Mouse (Mus musculus) embryonic facial prominence, embryonic 14.5 days (tissue): ENCODE measurements at regions not wholly inside any gene's neighbourhood (a gene's known extent, or its start where the extent isn't known, plus 50 kb on each side); places are given as distances from the start of the nearest gene placed in this dataset.

Source experiments
- ATAC-seq: fragments of 200-750 bp; cut with Nextera tagmentation; 2 replicates; pipeline ENCODE4 v1.8.0; 2017; ENCODE audit warnings: low read depth, moderate number of reproducible peaks, moderate TSS enrichment
- DNase-seq: peaks from one replicate; pipeline ENCODE4 v3.0.0-alpha.2; 2015; ENCODE audit warnings: low spot score
- H3K27ac ChIP-seq: fragments of 300-500 bp; sonication (generic); replicated peaks from 2 replicates; pipeline ENCODE4 v1.5.1; 2014; ENCODE audit warnings: low read depth, mild to moderate bottlenecking, low read length, moderate library complexity
- H3K27me3 ChIP-seq: fragments of 300-500 bp; sonication (generic); replicated peaks from 2 replicates; pipeline ENCODE4 v1.6.1; 2014; ENCODE audit warnings: low read length; ENCODE audit not compliant: control insufficient read depth, insufficient read depth
- H3K36me3 ChIP-seq: fragments of 300-500 bp; sonication (generic); 2 replicates; pipeline ENCODE4 v1.6.1; 2014; ENCODE audit warnings: low read length, mixed read lengths; ENCODE audit not compliant: control insufficient read depth, insufficient read depth
- H3K4me1 ChIP-seq: fragments of 300-500 bp; sonication (generic); 2 replicates; pipeline ENCODE4 v1.6.1; 2014; ENCODE audit warnings: antibody characterized with exemption, low read length; ENCODE audit not compliant: control insufficient read depth, insufficient read depth
- H3K4me2 ChIP-seq: fragments of 300-500 bp; sonication (generic); 2 replicates; pipeline ENCODE4 v1.6.1; 2014; ENCODE audit warnings: low read depth, mild to moderate bottlenecking, low read length, moderate library complexity, mixed read lengths
- H3K4me3 ChIP-seq: fragments of 300-500 bp; sonication (generic); 2 replicates; pipeline ENCODE4 v1.5.1; 2014; ENCODE audit warnings: low read depth, mild to moderate bottlenecking, low read length
- H3K9ac ChIP-seq: fragments of 300-500 bp; sonication (generic); 2 replicates; pipeline ENCODE4 v1.6.1; 2014; ENCODE audit warnings: low read depth, mild to moderate bottlenecking, low read length, moderate library complexity, mixed read lengths
- H3K9me3 ChIP-seq: fragments of 300-500 bp; sonication (generic); 2 replicates; pipeline ENCODE4 v1.6.1; 2016; ENCODE audit warnings: low read length; ENCODE audit not compliant: control insufficient read depth
- WGBS: fragments of 180-500 bp; shearing (Covaris S2); extraction: QIAGEN DNeasy Blood & Tissue Kit; methylation state at CpG from one replicate; pipeline ENCODE4 v1.1.7; 2014; 5-methylcytosine and 5-hydroxymethylcytosine counted together

GRCm38 (mm10) chr2:79131235-79131634, 124.0 kb upstream of the Itga4 start:
- Histone ChIP-seq H3K36me3 (no peaks in the 10 kb centered on the region), H3K9me3 (no peaks in the 10 kb centered on the region), H3K4me3 (no peak overlapping the region), H3K27me3 (no peaks in the 10 kb centered on the region), H3K4me2 (no peak overlapping the region), H3K9ac (no peak overlapping the region), H3K27ac (no peak overlapping the region), H3K4me1 (no peaks in the 10 kb centered on the region)
- ATAC-seq, result no peak
- WGBS, result 76% methylated on average over 2 of the region's 2 CpGs
- no peak for DNase-seq

GRCm38 (mm10) chr2:79131743-79132517, 123.3 kb upstream of the Itga4 start:
- DNase-seq, result no peak
- H3K4me2 ChIP-seq, result no peak overlapping the region

GRCm38 (mm10) chr2:79132518-79132845, 122.7 kb upstream of the Itga4 start:
- no peak for ATAC-seq
- H3K27me3 ChIP-seq, result no peaks in the 10 kb centered on the region
- no peak overlapping the region for H3K4me2 ChIP-seq
- no peak overlapping the region for H3K4me3 ChIP-seq
- H3K27ac ChIP-seq, result no peak overlapping the region
- 85% methylated on average over 3 of the region's 3 CpGs for WGBS
- no peaks in the 10 kb centered on the region for H3K4me1 ChIP-seq
- no peaks in the 10 kb centered on the region for H3K36me3 ChIP-seq
- DNase-seq, result no peak
- H3K9ac ChIP-seq, result no peak overlapping the region
- H3K9me3 ChIP-seq, result no peaks in the 10 kb centered on the region

More at GRCm38 (mm10) chr2:79131743-79132517, 123.3 kb upstream of the Itga4 start:
- no peaks in the 10 kb centered on the region for H3K9me3 ChIP-seq
- no peaks in the 10 kb centered on the region for H3K36me3 ChIP-seq
- no peak overlapping the region for H3K9ac ChIP-seq
- H3K27ac ChIP-seq, result no peak overlapping the region
- no peaks in the 10 kb centered on the region for H3K4me1 ChIP-seq
- no peak for ATAC-seq
- H3K4me3 ChIP-seq, result no peak overlapping the region
- 52% methylated on average over 5 of the region's 5 CpGs for WGBS
- no peaks in the 10 kb centered on the region for H3K27me3 ChIP-seq

- no peaks in the 10 kb centered on the region for H3K4me1 ChIP-seq
- H3K9me3 ChIP-seq, result no peaks in the 10 kb centered on the region
- no peaks in the 10 kb centered on the region for H3K27me3 ChIP-seq
- H3K4me3 ChIP-seq, result no peak overlapping the region
- H3K9ac ChIP-seq, result no peak overlapping the region
- ATAC-seq (no peak), DNase-seq (no peak)
- 79% methylated on average over 5 of the region's 5 CpGs for WGBS
- H3K36me3 ChIP-seq, result no peaks in the 10 kb centered on the region
- H3K4me2 ChIP-seq, result no peak overlapping the region
- no peak overlapping the region for H3K27ac ChIP-seq
These were observed 120.9 kb upstream of the Itga4 start for GRCm38 (mm10) chr2:79134281-79134680.

DNA sequence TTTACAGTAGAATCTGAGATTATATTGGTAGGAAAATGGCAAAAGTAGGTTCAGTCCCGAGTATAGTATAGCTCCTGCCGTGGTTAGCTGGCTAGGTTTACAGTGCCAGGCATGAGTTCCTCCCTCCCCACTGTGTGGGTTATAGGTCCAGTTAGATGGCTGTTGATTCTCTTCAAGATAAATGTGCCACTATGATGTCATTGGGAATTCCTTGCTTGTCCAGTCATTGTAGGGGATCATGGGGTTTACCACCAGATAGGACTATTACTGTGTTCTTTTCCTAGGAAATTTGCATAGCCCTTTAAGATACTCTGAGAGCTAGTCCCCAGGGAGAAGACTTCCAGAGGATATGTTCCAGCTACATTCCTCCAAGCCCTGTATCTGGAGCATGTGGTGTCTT, 119.2 kb upstream of the Itga4 start:
- DNase-seq (no peak), ATAC-seq (no peak)
- Histone ChIP-seq H3K36me3 (no peaks in the 10 kb centered on the region), H3K27ac (no peak overlapping the region), H3K9me3 (no peaks in the 10 kb centered on the region), H3K27me3 (no peaks in the 10 kb centered on the region), H3K4me1 (no peaks in the 10 kb centered on the region), H3K9ac (no peak overlapping the region), H3K4me3 (no peak overlapping the region), H3K4me2 (no peak overlapping the region)
- WGBS, result 77% methylated on average over 2 of the region's 2 CpGs

- WGBS, result 85% methylated on average over 12 of the region's 12 CpGs
These were observed 118.4 kb upstream of the Itga4 start for GRCm38 (mm10) chr2:79136619-79137458.

GRCm38 (mm10) chr2:79137694-79138171, 117.5 kb upstream of the Itga4 start:
- Histone ChIP-seq H3K27ac (no peak overlapping the region), H3K4me1 (0 out of 2 replicates have a peak, but pooled peaks cover 1% of the 10 kb centered on the region), H3K36me3 (no peaks in the 10 kb centered on the region), H3K27me3 (no peaks in the 10 kb centered on the region), H3K4me3 (no peak overlapping the region), H3K4me2 (no peak overlapping the region), H3K9ac (no peak overlapping the region), H3K9me3 (no peaks in the 10 kb centered on the region)
- ATAC-seq, result no peak; the same call in 1 of the 2 replicates
- 40% methylated on average over 6 of the region's 6 CpGs for WGBS
- peak; percentile 57 for DNase-seq

More at GRCm38 (mm10) chr2:79136619-79137458, 118.4 kb upstream of the Itga4 start:
- ATAC-seq (no peak), DNase-seq (no peak)
- no peaks in the 10 kb centered on the region for H3K4me1 ChIP-seq
- no peaks in the 10 kb centered on the region for H3K9me3 ChIP-seq
- H3K27me3 ChIP-seq, result no peaks in the 10 kb centered on the region
- no peaks in the 10 kb centered on the region for H3K36me3 ChIP-seq
- no peak overlapping the region for H3K9ac ChIP-seq
- H3K4me3 ChIP-seq, result no peak overlapping the region
- no peak overlapping the region for H3K27ac ChIP-seq
- no peak overlapping the region for H3K4me2 ChIP-seq

DNA sequence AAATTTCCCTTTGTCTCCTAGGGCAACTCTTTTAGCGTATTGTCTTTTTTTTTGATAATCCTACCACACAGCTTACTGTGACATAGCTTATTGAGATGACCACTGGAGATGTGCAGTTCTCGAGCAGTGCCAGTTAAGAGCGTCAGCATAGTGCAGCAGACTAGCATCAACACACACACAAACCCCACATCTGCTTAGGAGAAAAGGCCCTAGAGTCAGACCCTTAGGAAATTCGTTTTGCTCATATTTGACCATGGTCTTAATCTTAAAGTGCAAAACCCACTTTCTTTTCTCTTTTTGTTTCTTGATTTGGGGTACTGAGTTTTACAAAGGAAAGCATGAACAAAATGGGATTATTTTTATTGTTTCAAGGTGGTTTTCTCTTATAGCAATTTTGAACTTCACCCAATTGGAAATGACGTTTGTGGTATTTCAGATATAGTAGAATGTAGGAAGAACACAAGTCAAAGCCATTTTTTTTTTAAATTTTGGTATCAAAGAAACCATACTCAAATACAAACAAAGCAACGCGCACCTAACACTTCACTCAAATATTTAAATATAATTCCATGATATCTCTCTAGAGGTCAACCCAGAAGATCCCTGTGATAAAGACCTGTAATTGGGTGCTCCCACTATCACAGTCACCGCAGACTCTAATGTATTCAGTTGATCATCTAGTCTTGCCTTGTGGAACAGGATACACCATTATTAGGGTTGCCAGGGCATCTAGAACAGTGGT, 116.7 kb upstream of the Itga4 start:
- H3K4me3 ChIP-seq, result no peak overlapping the region
- H3K4me2 ChIP-seq, result no peak overlapping the region
- no peak for ATAC-seq
- WGBS, result 80% methylated on average over 8 of the region's 8 CpGs
- H3K9ac ChIP-seq, result no peak overlapping the region
- DNase-seq, result no peak
- H3K9me3 ChIP-seq, result no peaks in the 10 kb centered on the region
- no peaks in the 10 kb centered on the region for H3K36me3 ChIP-seq
- H3K27ac ChIP-seq, result no peak overlapping the region
- no peaks in the 10 kb centered on the region for H3K27me3 ChIP-seq
- 0 out of 2 replicates have a peak, but pooled peaks cover 4% of the 10 kb centered on the region for H3K4me1 ChIP-seq
